Mouse (Mus musculus) heart, embryonic 10.5 days (tissue): ENCODE results near the gene Fam126b. TPM values are rescaled to one million over a fixed set of nuclear protein-coding genes. Genes with fewer than 3 reads are reported as not detected.
A peak's percentile ranks its signal among the peaks of the same experiment; 100 is the strongest.
"Not testable (repeated sequence)": the region's sequence is repeated elsewhere in the genome, so short reads cannot be mapped to it uniquely, and the experiment has no call there.

Source experiments
- DNase-seq: peaks from one replicate; pipeline ENCODE4 v3.0.0-alpha.2; 2017; ENCODE audit warnings: low spot score
- H3K27ac ChIP-seq: fragments of 300-500 bp; sonication (generic); 2 replicates; pipeline ENCODE4 v1.5.1; 2016; ENCODE audit warnings: mild to moderate bottlenecking
- H3K27me3 ChIP-seq: fragments of 300-500 bp; sonication (generic); 2 replicates; pipeline ENCODE4 v1.6.1; 2016; ENCODE audit warnings: mild to moderate bottlenecking; ENCODE audit not compliant: poor library complexity, insufficient read depth, severe bottlenecking
- H3K36me3 ChIP-seq: fragments of 300-500 bp; sonication (generic); 2 replicates; pipeline ENCODE4 v1.6.1; 2016; ENCODE audit warnings: mild to moderate bottlenecking, moderate library complexity
- H3K4me1 ChIP-seq: fragments of 300-500 bp; sonication (generic); 2 replicates; pipeline ENCODE4 v1.6.1; 2016; ENCODE audit warnings: mild to moderate bottlenecking
- H3K4me3 ChIP-seq: fragments of 300-500 bp; sonication (generic); 2 replicates; pipeline ENCODE4 v1.5.1; 2016; ENCODE audit warnings: mild to moderate bottlenecking, moderate library complexity
- H3K9me3 ChIP-seq: fragments of 300-500 bp; sonication (generic); 2 replicates; pipeline ENCODE4 v1.6.1; 2016; ENCODE audit warnings: mild to moderate bottlenecking, moderate library complexity
- WGBS: fragments of 180-500 bp; shearing (Covaris S2); methylation state at CpG from one replicate; pipeline ENCODE4 v1.1.7; 2016; 5-methylcytosine and 5-hydroxymethylcytosine counted together
- polyA plus RNA-seq: library from polyadenylated mRNA; unstranded; fragments of >200 nt; fragmentation: Nextera tagmentation; extraction: Ambion mirVana; gene quantifications from 2 replicates; pipeline ENCODE4 v1.2.1, GENCODE M21; 2016

Fam126b gene
- polyA plus RNA-seq, 1 experiment from 2014 or later = 6.4 TPM

DNA sequence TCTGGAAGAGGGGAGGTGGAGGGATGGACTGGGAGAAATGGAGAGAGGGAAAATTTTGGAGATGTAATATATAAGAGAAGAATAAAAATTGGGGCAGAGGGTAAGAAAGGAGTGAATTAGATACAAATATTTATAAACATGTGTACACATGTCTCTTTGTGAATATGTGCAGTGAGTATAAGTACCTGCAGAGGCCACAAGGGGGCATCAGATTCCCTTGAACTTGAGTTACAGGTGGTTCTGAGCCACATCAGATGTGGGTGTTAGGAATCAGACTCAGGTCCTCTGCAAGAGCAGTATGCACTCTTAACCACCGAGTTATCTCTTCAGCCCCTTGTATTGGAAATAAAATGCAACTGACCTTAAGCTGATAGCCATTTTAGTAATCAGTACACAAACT, 23.7 kb downstream of the Fam126b start:
- H3K36me3 ChIP-seq = peaks cover 16% of the 10 kb centered on the region
- H3K4me1 ChIP-seq = no peaks in the 10 kb centered on the region
- H3K9me3 ChIP-seq = no peaks in the 10 kb centered on the region
- H3K27ac ChIP-seq = no peak overlapping the region
- no peak for DNase-seq
- 91% methylated on average over 1 of the region's 1 CpGs for WGBS
- H3K4me3 ChIP-seq = no peak overlapping the region
- no peaks in the 10 kb centered on the region for H3K27me3 ChIP-seq

DNA sequence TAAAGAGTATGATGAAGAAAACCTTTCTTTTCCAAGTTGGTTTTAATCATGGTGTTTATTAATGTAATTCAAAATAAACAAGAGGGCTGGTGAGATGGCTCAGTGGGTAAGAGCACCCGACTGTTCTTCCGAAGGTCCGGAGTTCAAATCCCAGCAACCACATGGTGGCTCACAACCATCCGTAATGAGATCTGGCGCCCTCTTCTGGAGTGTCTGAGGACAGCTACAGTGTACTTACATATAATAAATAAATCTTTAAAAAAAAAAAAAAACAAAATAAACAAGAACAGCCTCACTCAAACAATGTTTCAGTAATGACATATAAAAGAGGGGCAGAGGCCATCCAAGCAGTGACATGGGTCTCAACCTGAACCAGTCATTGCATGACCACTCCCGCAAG, 25.8 kb downstream of the Fam126b start:
- not testable (repeated sequence) for H3K9me3 ChIP-seq, H3K4me3 ChIP-seq, H3K4me1 ChIP-seq, H3K27ac ChIP-seq, DNase-seq, H3K27me3 ChIP-seq
- 93% methylated on average over 6 of the region's 6 CpGs for WGBS
- H3K36me3 ChIP-seq = peaks cover 16% of the 10 kb centered on the region

DNA sequence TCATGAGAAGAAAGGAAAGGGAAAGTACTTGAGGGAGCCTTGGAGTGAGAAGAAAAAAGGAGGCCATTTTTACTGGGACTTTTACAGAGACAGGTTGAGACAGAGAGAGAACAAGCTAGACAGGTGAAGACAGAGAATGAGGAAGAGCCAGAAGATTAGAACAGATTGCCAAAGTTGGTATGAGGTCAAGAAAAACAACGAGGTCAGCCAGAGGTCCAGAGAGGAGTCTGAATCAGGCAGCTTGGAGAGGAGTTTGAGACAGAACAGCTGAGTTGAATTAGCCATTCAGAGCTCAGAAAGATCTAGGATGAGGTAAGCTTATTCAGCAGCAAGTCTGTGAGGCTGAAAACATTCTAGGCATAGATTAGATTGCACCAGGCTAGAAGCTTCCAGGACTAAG, 44.7 kb downstream of the Fam126b start:
- no peak for DNase-seq
- Histone ChIP-seq H3K9me3 (no peaks in the 10 kb centered on the region), H3K4me1 (no peaks in the 10 kb centered on the region), H3K27me3 (no peaks in the 10 kb centered on the region), H3K36me3 (peaks cover 50% of the 10 kb centered on the region), H3K4me3 (no peak overlapping the region), H3K27ac (no peak overlapping the region)
- 86% methylated on average over 1 of the region's 1 CpGs for WGBS

DNA sequence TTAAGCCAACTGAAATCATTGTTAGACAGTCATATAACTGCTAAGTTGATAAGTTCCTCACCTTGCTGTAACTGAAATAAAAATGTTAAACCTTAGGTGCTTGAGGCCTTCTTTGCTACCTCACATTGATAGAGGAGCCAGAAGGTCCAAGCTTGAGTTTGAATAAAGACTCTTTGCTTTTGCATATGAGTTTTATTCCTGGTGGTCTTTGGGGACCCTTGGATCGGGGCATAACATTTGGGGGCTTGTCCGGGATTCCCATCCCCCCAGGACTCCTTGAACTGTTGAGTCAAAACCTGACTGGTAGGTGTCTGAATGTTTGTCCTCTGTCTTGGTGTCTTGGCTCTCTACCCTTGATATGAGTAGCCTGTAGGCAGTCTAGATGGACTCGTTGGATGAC, 78.9 kb downstream of the Fam126b start:
- H3K4me1 ChIP-seq = peaks cover 9% of the 10 kb centered on the region; the same call in 1 of the 2 replicates
- H3K9me3 ChIP-seq = peaks cover 21% of the 10 kb centered on the region
- DNase-seq = no peak
- H3K27me3 ChIP-seq = no peaks in the 10 kb centered on the region
- H3K36me3 ChIP-seq = peaks cover 20% of the 10 kb centered on the region
- 95% methylated on average over 3 of the region's 3 CpGs for whole genome bisulfite sequencing
- H3K4me3 ChIP-seq = no peak overlapping the region
- no peak overlapping the region for H3K27ac ChIP-seq

DNA sequence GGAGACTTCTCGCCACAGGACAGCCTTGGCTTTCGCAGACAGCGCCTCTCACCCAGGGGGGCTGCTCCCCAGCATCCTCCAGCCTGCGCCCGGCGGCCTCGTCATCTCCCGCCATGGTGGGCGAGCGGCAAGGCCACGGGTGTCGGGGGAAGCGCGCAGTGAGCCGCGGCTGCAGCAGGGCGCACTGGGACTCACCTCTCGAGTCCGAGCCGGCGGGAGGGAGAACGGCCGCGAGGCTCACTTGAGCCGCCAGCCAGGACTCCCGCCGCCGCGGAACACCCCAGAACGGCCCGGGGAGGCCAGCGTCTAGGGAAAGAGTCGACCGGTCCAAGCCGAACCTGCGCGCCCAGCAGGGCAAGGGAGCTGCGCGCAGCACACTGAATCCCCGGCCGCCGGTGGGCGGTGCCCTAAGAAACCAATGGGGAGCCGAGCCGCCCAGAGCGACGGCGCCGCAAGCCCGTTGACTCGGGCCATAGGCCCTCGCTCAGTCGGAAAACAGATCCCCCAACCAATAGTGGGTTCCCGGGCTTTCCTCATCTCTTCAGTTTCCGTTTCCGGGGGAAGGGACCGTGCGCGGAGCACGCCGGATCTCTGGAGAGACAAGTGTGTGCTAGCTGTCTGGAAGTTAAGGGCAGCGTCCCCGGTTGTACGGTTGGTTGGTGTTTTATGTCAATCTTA, 81.4 kb downstream of the Fam126b start, which contains the start of gene Orc2:
Gene Orc2, minus strand, starts transcription at position 533 of the 678 bp plus-strand sequence.
- under 1% methylated on average over 64 of the region's 64 CpGs for WGBS
- Histone ChIP-seq H3K27ac (peak within 1 kb of the TSS; percentile 93), H3K27me3 (no peaks in the 10 kb centered on the region), H3K36me3 (peaks cover 30% of the 10 kb centered on the region), H3K4me1 (peaks cover 9% of the 10 kb centered on the region; the same call in 1 of the 2 replicates), H3K4me3 (peak within 1 kb of the TSS; percentile 82), H3K9me3 (peaks cover 21% of the 10 kb centered on the region)
- peak; percentile 97 for DNase-seq

DNA sequence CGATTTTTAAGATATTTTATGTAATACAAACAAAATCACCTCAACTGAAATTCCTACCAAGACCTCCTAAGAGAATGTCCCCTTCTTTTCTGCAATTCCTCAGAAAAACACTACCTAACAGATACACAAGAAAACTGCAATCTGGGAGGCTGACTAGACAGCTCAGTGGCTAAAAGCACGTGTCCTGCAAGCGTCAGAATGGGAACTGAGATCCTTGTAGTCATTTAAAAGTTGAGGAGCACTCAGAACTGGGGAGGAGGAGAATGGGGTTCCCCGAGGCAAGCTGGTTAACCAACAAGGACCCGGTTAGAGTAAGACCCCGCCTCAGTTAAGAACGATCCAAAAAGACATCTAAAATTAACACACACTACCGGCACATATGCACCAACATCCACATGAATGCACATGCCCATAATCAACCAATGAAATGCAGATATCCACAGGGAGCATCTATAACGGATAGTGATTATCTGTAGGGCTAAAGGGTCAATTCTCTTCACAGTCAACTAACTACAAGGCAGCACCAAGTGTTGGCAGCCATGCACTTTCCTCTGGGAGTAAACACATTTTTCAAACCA, 82.2 kb downstream of the Fam126b start:
- WGBS = 27% methylated on average over 9 of the region's 9 CpGs
- Histone ChIP-seq H3K4me3 (peak overlapping the region; percentile 82), H3K27ac (peak overlapping the region; percentile 93), H3K9me3 (peaks cover 17% of the 10 kb centered on the region), H3K27me3 (no peaks in the 10 kb centered on the region), H3K4me1 (peaks cover 9% of the 10 kb centered on the region; the same call in 1 of the 2 replicates), H3K36me3 (peaks cover 39% of the 10 kb centered on the region)
- no peak for DNase-seq

DNA sequence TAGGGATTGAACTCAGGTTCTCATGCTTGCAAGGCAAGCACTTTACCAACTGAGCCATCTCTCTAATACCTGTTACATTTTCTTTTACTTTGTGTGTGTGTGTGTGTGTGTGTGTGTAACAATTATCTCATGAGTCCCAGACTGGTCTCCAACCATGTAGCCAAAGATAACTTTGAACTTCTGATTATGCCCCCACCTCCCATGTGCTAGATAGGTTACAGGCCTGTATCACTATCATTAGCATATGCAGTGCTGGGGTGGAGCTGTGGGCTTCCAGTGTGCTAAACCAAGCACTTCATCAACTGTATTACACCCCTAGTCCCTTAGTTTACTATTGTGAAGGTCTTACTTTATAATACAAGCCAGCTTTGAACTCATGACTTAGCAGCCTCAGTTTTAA, 83.0 kb downstream of the Fam126b start:
- no peak overlapping the region for H3K27ac ChIP-seq
- peaks cover 42% of the 10 kb centered on the region for H3K36me3 ChIP-seq
- peaks cover 10% of the 10 kb centered on the region for H3K9me3 ChIP-seq
- H3K4me3 ChIP-seq = peak overlapping the region; percentile 82; the same call in 1 of the 2 replicates
- no peak for DNase-seq
- H3K27me3 ChIP-seq = no peaks in the 10 kb centered on the region
- peaks cover 9% of the 10 kb centered on the region; the same call in 1 of the 2 replicates for H3K4me1 ChIP-seq

DNA sequence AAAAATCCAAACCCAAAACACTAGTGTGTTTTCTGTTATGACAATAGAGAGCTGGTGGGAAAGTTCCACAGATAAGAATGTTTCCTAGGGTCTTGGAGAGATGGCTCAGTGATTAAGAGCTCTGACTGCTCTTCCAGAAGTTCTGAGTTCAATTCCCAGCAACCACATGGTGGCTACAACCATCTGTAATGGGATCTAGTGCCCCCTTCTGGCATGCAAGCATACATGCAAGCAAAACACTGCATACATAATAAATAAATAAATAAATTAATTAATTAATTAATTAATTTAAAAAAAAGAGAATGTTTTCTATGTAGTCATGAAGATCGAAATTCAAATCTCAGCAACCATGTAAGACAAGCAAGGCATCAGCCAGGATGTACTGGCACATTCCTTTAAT, 87.4 kb downstream of the Fam126b start:
- Histone ChIP-seq H3K27ac (no peak overlapping the region), H3K4me3 (no peak overlapping the region), H3K36me3 (peaks cover 60% of the 10 kb centered on the region), H3K27me3 (no peaks in the 10 kb centered on the region), H3K4me1 (peaks cover 7% of the 10 kb centered on the region; the same call in 1 of the 2 replicates), H3K9me3 (no peaks in the 10 kb centered on the region)
- DNase-seq = no peak
- WGBS = 97% methylated on average over 1 of the region's 1 CpGs

DNA sequence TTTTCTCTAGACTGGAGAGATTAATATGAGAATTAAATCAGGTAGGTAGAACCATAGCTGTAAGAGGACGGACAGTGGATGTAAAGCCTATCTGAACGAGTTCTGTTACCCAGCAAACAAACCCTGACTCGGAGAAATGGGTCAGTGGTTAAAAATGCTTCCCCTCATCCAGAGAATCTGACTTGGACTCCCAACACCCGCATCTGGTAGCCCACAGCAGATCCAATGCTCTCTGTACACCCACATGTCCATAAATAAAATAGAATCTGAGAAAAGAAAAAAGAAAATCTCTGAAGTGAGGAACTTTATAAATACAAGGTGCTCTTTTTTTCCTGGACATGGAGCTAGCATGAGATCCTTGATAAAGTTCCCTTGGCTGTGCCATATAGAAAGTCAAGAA, 88.4 kb downstream of the Fam126b start:
- WGBS = 90% methylated on average over 4 of the region's 4 CpGs

DNA sequence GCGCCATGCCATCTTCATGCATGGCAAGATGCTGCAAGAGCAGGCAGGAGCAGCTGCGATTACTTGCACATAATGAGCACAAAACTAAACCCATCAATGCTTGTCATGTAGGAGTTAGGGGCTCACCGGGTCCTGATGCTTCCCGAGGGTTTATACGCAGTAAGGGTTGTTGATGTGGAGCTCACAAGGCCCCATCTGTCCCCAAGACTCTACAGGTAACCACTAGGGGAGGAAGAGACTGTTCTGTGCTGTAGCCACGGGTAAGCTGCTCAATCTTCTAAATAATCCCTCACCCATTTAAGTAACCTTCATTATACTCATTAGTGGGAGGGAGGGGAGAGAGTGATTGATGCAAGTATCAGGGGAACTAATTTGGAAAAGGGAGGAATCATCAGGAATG, 90.5 kb downstream of the Fam126b start:
- Histone ChIP-seq H3K9me3 (no peaks in the 10 kb centered on the region), H3K36me3 (peaks cover 90% of the 10 kb centered on the region), H3K27me3 (no peaks in the 10 kb centered on the region), H3K4me1 (no peaks in the 10 kb centered on the region), H3K27ac (no peak overlapping the region), H3K4me3 (no peak overlapping the region)
- no peak for DNase-seq
- 92% methylated on average over 6 of the region's 6 CpGs for WGBS

More for the DNA sequence above, 88.4 kb downstream of the Fam126b start:
- Histone ChIP-seq H3K36me3 (peaks cover 70% of the 10 kb centered on the region), H3K27ac (no peak overlapping the region), H3K4me3 (no peak overlapping the region), H3K4me1 (no peaks in the 10 kb centered on the region), H3K27me3 (no peaks in the 10 kb centered on the region), H3K9me3 (no peaks in the 10 kb centered on the region)
- no peak for DNase-seq

DNA sequence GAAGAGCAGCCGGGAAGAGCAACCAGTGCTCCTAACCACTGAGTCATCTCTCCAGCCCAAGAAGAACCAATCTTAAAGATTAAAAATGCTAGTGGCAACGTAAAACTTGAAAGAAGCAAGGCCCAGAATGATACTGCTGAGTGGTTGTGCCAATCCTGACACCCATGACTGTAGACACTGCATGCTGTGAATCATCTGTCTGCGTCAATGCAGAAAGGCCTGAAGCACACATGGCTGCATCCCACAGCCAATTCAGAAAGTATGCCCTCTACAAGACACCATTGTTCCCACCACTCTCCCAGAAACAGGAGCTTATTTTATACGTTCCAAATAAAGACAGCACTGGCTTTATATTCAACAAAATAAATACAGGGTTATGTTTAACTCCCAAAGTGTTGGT, 103.5 kb downstream of the Fam126b start:
- peaks cover 83% of the 10 kb centered on the region for H3K36me3 ChIP-seq
- no peaks in the 10 kb centered on the region for H3K27me3 ChIP-seq
- H3K4me1 ChIP-seq = no peaks in the 10 kb centered on the region
- no peak overlapping the region for H3K4me3 ChIP-seq
- no peak for DNase-seq
- no peak overlapping the region for H3K27ac ChIP-seq
- 94% methylated on average over 4 of the region's 4 CpGs for WGBS
- no peaks in the 10 kb centered on the region for H3K9me3 ChIP-seq

DNA sequence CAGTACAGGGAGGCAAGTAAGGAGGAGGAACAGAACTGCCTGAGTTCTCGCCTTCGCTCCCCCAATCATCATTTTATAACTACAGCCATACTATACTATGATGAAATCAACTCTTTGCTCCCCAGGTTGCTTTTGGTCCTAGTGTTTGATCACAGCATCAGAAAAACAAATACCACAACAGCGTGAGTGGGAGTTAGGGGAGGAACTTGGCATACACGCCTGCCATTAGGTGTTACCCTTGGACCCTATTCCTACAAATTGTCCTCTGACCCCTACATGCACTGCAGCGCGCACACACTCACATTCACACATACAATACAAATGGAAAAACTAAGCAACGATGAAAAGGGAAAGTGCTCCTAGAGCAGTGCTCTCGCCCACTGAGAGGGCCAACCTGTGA, 110.5 kb downstream of the Fam126b start:
- Histone ChIP-seq H3K9me3 (no peaks in the 10 kb centered on the region), H3K4me3 (no peak overlapping the region), H3K36me3 (peaks cover 88% of the 10 kb centered on the region), H3K4me1 (no peaks in the 10 kb centered on the region), H3K27me3 (no peaks in the 10 kb centered on the region), H3K27ac (no peak overlapping the region)
- DNase-seq = no peak
- 94% methylated on average over 8 of the region's 8 CpGs for WGBS
